Mouse (Mus musculus): ENCODE results near the gene Grb2. TPM values are rescaled to one million over a fixed set of nuclear protein-coding genes. Genes with fewer than 3 reads are reported as not detected.

Gene Grb2
- polyA plus RNA-seq, 1 experiment from 2014 or later = 52.5 TPM

DNA sequence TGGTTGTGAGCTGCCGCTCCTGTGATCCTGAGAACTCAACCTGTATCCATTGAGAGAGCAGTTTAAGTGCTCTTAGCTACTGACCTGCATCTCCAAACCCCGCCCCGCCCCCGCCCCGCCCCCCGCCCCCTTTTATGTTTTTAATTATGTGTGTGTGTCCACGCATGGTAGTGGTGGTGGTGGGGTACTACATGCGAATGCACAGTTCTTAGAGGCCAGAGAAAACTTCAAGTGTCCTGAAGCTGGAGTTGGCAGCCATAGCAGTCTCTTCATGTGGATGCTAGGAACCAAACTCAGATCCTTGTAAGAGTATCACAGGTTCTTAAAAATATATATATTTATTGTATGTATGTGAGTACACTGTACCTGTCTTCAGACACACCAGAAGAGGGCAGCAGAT lies 72.9 kb downstream of the Grb2 start:
- no peaks in the 10 kb centered on the region for H3K27me3 ChIP-seq (ENCODE audit: control insufficient read depth, insufficient read depth, low read length)

DNA sequence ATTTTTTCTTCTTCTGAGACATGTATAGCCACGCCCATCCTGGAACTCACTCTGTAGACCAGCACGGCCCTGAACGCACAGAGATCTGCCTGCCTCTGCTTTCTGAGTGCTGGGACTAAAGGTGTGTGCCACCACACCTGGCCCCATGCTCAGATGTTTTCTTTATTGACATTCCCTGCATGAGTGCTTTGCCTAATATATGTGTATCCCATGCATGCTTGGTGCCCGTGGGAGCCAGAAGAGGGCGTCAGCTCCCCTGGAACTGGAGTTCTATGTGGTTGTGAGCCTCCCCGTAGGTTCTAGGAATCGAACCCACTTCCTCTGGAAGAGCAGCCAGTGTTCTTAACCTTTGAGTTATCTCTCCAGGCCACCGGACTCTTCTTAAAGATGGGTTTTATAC lies 73.4 kb downstream of the Grb2 start:
- DNase-seq (ENCODE audit: low spot score) (no peak), ATAC-seq (ENCODE audit: insufficient number of reproducible peaks, low FRiP score, low TSS enrichment, low read depth) (no peak)
- Histone ChIP-seq H3K4me2 (ENCODE audit: low read depth, severe bottlenecking) (no peak overlapping the region), H3K36me3 (ENCODE audit: control insufficient read depth, insufficient read depth, low read length) (no peaks in the 10 kb centered on the region), H3K9me3 (ENCODE audit: control insufficient read depth, low read length) (no peaks in the 10 kb centered on the region), H3K4me3 (ENCODE audit: low read depth, low read length) (no peak overlapping the region), H3K27me3 (ENCODE audit: control insufficient read depth, insufficient read depth, low read length) (no peaks in the 10 kb centered on the region), H3K9ac (ENCODE audit: low read length) (no peak overlapping the region), H3K27ac (replicated peaks; ENCODE audit: low read depth, low read length) (no peak overlapping the region), H3K4me1 (ENCODE audit: control insufficient read depth, insufficient read depth, low read length) (no peaks in the 10 kb centered on the region)
- 83% methylated on average over 8 of the region's 8 CpGs for WGBS

More for the DNA sequence above, 72.9 kb downstream of the Grb2 start:
- no peaks in the 10 kb centered on the region for H3K4me1 ChIP-seq (ENCODE audit: control insufficient read depth, insufficient read depth, low read length)
- H3K9me3 ChIP-seq (ENCODE audit: control insufficient read depth, low read length) = no peaks in the 10 kb centered on the region
- no peak for ATAC-seq (ENCODE audit: insufficient number of reproducible peaks, low FRiP score, low TSS enrichment, low read depth)
- H3K36me3 ChIP-seq (ENCODE audit: control insufficient read depth, insufficient read depth, low read length) = no peaks in the 10 kb centered on the region
- no peak overlapping the region for H3K27ac ChIP-seq (replicated peaks; ENCODE audit: low read depth, low read length)
- H3K9ac ChIP-seq (ENCODE audit: low read length) = no peak overlapping the region
- no peak for DNase-seq (ENCODE audit: low spot score)
- H3K4me3 ChIP-seq (ENCODE audit: low read depth, low read length) = no peak overlapping the region
- 72% methylated on average over 8 of the region's 8 CpGs for WGBS
- no peak overlapping the region for H3K4me2 ChIP-seq (ENCODE audit: low read depth, severe bottlenecking)

GRCm38 (mm10) chr11:115634109-115634508 lies 74.3 kb downstream of the Grb2 start:
- Histone ChIP-seq H3K4me1 (ENCODE audit: control insufficient read depth, insufficient read depth, low read length) (no peaks in the 10 kb centered on the region), H3K27me3 (ENCODE audit: control insufficient read depth, insufficient read depth, low read length) (no peaks in the 10 kb centered on the region), H3K27ac (replicated peaks; ENCODE audit: low read depth, low read length) (no peak overlapping the region), H3K9ac (ENCODE audit: low read length) (no peak overlapping the region), H3K9me3 (ENCODE audit: control insufficient read depth, low read length) (no peaks in the 10 kb centered on the region), H3K4me3 (ENCODE audit: low read depth, low read length) (no peak overlapping the region), H3K36me3 (ENCODE audit: control insufficient read depth, insufficient read depth, low read length) (no peaks in the 10 kb centered on the region), H3K4me2 (ENCODE audit: low read depth, severe bottlenecking) (no peak overlapping the region)
- 79% methylated on average over 4 of the region's 4 CpGs for WGBS
- DNase-seq (ENCODE audit: low spot score) (no peak), ATAC-seq (ENCODE audit: insufficient number of reproducible peaks, low FRiP score, low TSS enrichment, low read depth) (no peak)

GRCm38 (mm10) chr11:115632862-115633261 lies 75.5 kb downstream of the Grb2 start:
- no peaks in the 10 kb centered on the region for H3K9me3 ChIP-seq (ENCODE audit: control insufficient read depth, low read length)
- H3K4me1 ChIP-seq (ENCODE audit: control insufficient read depth, insufficient read depth, low read length) = no peaks in the 10 kb centered on the region
- no peak overlapping the region for H3K4me3 ChIP-seq (ENCODE audit: low read depth, low read length)
- no peaks in the 10 kb centered on the region for H3K27me3 ChIP-seq (ENCODE audit: control insufficient read depth, insufficient read depth, low read length)
- WGBS = 90% methylated on average over 10 of the region's 10 CpGs
- no peaks in the 10 kb centered on the region for H3K36me3 ChIP-seq (ENCODE audit: control insufficient read depth, insufficient read depth, low read length)
- no peak overlapping the region for H3K4me2 ChIP-seq (ENCODE audit: low read depth, severe bottlenecking)
- no peak for ATAC-seq (ENCODE audit: insufficient number of reproducible peaks, low FRiP score, low TSS enrichment, low read depth)
- no peak for DNase-seq (ENCODE audit: low spot score)
- no peak overlapping the region for H3K9ac ChIP-seq (ENCODE audit: low read length)
- no peak overlapping the region for H3K27ac ChIP-seq (replicated peaks; ENCODE audit: low read depth, low read length)

GRCm38 (mm10) chr11:115632247-115632646 lies 76.2 kb downstream of the Grb2 start:
- Histone ChIP-seq H3K4me1 (ENCODE audit: control insufficient read depth, insufficient read depth, low read length) (no peaks in the 10 kb centered on the region), H3K4me2 (ENCODE audit: low read depth, severe bottlenecking) (no peak overlapping the region), H3K27ac (replicated peaks; ENCODE audit: low read depth, low read length) (no peak overlapping the region), H3K9me3 (ENCODE audit: control insufficient read depth, low read length) (no peaks in the 10 kb centered on the region), H3K4me3 (ENCODE audit: low read depth, low read length) (no peak overlapping the region), H3K36me3 (ENCODE audit: control insufficient read depth, insufficient read depth, low read length) (no peaks in the 10 kb centered on the region), H3K9ac (ENCODE audit: low read length) (no peak overlapping the region), H3K27me3 (ENCODE audit: control insufficient read depth, insufficient read depth, low read length) (no peaks in the 10 kb centered on the region)
- ATAC-seq (ENCODE audit: insufficient number of reproducible peaks, low FRiP score, low TSS enrichment, low read depth) (no peak), DNase-seq (ENCODE audit: low spot score) (no peak)
- WGBS = 77% methylated on average over 7 of the region's 7 CpGs

GRCm38 (mm10) chr11:115631505-115631890 lies 76.9 kb downstream of the Grb2 start:
- no peak overlapping the region for H3K4me3 ChIP-seq (ENCODE audit: low read depth, low read length)
- DNase-seq (ENCODE audit: low spot score) = peak; percentile 49
- no peaks in the 10 kb centered on the region for H3K27me3 ChIP-seq (ENCODE audit: control insufficient read depth, insufficient read depth, low read length)
- no peaks in the 10 kb centered on the region for H3K4me1 ChIP-seq (ENCODE audit: control insufficient read depth, insufficient read depth, low read length)
- H3K9ac ChIP-seq (ENCODE audit: low read length) = no peak overlapping the region
- H3K9me3 ChIP-seq (ENCODE audit: control insufficient read depth, low read length) = no peaks in the 10 kb centered on the region
- no peak overlapping the region for H3K27ac ChIP-seq (replicated peaks; ENCODE audit: low read depth, low read length)
- no peak for ATAC-seq (ENCODE audit: insufficient number of reproducible peaks, low FRiP score, low TSS enrichment, low read depth)
- 15% methylated on average over 3 of the region's 3 CpGs for WGBS
- H3K4me2 ChIP-seq (ENCODE audit: low read depth, severe bottlenecking) = no peak overlapping the region
- H3K36me3 ChIP-seq (ENCODE audit: control insufficient read depth, insufficient read depth, low read length) = no peaks in the 10 kb centered on the region

DNA sequence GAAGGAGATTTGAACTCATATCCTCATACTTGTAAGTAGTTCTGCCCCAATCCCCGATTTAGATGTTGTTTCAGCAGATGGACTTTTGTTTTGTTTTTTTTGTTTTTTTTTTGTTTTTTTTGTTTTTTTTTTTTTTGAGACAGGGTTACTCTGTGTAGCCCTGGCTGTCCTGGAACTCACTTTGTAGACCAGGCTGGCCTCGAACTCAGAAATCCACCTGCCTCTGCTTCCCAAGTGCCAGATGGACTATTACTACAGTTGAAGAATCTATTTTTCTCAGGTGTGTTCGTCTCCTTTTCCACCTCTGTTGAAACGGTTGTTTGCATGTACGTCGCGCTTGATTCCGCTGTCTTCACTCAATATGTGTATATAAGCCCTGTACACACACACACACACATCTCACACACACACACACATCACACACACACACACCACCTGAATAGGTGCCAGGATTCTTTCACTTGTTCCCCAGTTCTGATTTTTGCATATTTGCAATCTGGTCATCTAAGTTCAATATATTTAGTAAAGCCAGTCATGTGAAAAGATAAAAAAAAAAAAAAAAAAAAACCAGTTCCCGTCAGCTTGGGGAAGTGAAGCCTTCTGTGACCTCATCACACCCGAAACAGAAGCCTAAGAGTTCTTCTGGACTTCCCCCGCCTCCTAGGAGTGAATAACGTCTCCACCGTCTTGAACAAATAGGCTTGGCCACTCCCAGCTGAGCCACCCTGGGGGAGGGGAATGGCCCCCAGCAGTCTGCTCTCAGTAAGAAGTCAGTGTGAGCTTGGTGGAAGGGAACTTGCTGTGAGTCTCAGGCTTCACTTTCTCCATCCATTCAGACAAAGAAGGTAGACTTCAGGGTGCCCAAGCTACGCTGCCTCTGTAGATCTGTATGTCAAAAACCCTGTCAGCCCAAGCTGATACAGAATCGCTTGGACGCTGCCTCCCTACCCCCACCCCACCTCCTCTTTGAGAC lies 77.6 kb downstream of the Grb2 start:
- H3K36me3 ChIP-seq (ENCODE audit: control insufficient read depth, insufficient read depth, low read length) = no peaks in the 10 kb centered on the region
- WGBS = 55% methylated on average over 16 of the region's 16 CpGs
- H3K9ac ChIP-seq (ENCODE audit: low read length) = no peak overlapping the region
- no peak overlapping the region for H3K27ac ChIP-seq (replicated peaks; ENCODE audit: low read depth, low read length)
- H3K9me3 ChIP-seq (ENCODE audit: control insufficient read depth, low read length) = no peaks in the 10 kb centered on the region
- ATAC-seq (ENCODE audit: insufficient number of reproducible peaks, low FRiP score, low TSS enrichment, low read depth) (no peak), DNase-seq (ENCODE audit: low spot score) (no peak)
- no peak overlapping the region for H3K4me2 ChIP-seq (ENCODE audit: low read depth, severe bottlenecking)
- H3K4me3 ChIP-seq (ENCODE audit: low read depth, low read length) = no peak overlapping the region
- no peaks in the 10 kb centered on the region for H3K27me3 ChIP-seq (ENCODE audit: control insufficient read depth, insufficient read depth, low read length)
- H3K4me1 ChIP-seq (ENCODE audit: control insufficient read depth, insufficient read depth, low read length) = no peaks in the 10 kb centered on the region

DNA sequence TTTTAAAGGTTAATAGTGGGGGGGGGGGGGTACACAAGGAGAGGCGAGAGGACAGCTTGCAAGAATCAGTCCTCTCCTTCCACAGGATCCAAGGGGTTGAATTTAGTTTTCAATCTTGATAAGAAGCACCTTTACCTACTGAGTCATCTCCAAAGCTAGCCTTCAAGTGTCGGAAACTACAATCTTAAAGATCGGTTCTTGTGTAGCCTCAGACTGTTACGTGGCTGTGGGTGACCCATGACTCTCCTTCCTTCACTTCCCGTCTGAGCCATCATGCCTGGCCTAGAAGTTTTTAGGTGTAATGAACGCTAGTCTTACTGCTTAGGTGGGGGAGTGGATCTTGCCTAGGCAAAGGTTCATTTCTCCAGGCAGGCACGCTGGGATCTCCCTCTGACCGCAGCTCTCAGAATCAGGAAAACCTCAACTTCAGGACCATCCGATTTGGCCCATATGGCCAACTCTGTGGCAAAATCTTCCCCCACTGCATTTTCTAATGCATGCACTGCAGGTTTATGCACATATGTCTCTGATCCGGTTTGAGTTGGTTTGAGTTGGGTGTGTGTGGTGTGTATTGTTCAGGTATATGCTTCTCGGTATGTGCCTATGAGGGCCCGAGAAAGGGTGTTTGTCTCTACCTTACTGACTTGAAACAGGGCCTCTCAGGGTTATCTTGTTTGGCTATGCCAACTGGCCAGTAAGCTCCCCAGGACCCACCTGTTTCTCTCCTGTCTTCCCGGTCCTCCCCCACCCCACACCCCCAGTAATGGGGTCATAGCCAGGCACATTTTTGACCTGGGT lies 78.5 kb downstream of the Grb2 start:
- Histone ChIP-seq H3K9me3 (ENCODE audit: control insufficient read depth, low read length) (no peaks in the 10 kb centered on the region), H3K4me2 (ENCODE audit: low read depth, severe bottlenecking) (no peak overlapping the region), H3K27ac (replicated peaks; ENCODE audit: low read depth, low read length) (no peak overlapping the region), H3K9ac (ENCODE audit: low read length) (no peak overlapping the region), H3K27me3 (ENCODE audit: control insufficient read depth, insufficient read depth, low read length) (no peaks in the 10 kb centered on the region), H3K4me3 (ENCODE audit: low read depth, low read length) (no peak overlapping the region), H3K36me3 (ENCODE audit: control insufficient read depth, insufficient read depth, low read length) (no peaks in the 10 kb centered on the region), H3K4me1 (ENCODE audit: control insufficient read depth, insufficient read depth, low read length) (no peaks in the 10 kb centered on the region)
- WGBS = 87% methylated on average over 13 of the region's 13 CpGs
- DNase-seq (ENCODE audit: low spot score) = no peak
- no peak for ATAC-seq (ENCODE audit: insufficient number of reproducible peaks, low FRiP score, low TSS enrichment, low read depth)

Measured in limb, embryonic 11.5 days (tissue).